Mouse (Mus musculus) heart, adult 2 months (tissue): ENCODE results near the gene Plxdc1.

Experiments
- CTCF ChIP-seq: fragments of 200-600 bp; IDR thresholded peaks from 2 replicates; pipeline ENCODE4 v1.8.1; 2022; ENCODE audit warnings: antibody characterized with exemption, mild to moderate bottlenecking, moderate library complexity
- POLR2A ChIP-seq: fragments of 200-500 bp; IDR thresholded peaks from 2 replicates; pipeline ENCODE4 v1.6.1; 2011; ENCODE audit warnings: mild to moderate bottlenecking, low read depth, low read length, control low read depth; ENCODE audit not compliant: insufficient read depth

DNA sequence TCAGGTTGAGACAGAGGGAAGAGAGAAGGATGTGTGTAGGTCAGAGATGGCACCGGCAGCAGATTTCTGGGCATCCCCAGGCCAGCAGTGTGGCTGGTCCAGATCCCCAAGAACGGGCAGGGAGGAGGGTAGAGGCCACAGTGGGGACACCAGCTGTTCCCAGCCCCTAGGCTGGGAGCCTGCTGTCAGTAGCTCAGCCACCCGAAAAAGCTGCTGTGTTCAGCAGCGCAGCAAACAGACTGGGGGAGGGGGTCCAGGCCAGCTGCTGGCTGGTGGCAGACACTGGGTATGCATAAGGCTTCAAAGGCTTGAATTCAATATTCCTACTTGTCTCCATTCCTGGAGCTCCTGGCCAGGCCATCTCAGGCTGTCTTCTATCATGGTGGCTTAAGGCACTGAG is 48.6 kb upstream of the Plxdc1 start:
- TF ChIP-seq CTCF, result no peak
- TF ChIP-seq POLR2A, result no peak
